Mouse (Mus musculus) kidney, adult 2 months (tissue): Measurements from ENCODE around the gene Fkbp14. TPM values are rescaled to one million over a fixed set of nuclear protein-coding genes. Genes with fewer than 3 reads are reported as not detected.

Experiments
- DNase-seq: peaks from one replicate; pipeline ENCODE4 v3.0.0; 2021
- H3K27ac ChIP-seq: fragments of 200-500 bp; 2 replicates; pipeline ENCODE4 v1.5.1; 2012; ENCODE audit warnings: low read depth, low read length, control low read depth, inconsistent platforms; ENCODE audit not compliant: insufficient read depth
- H3K27me3 ChIP-seq: fragments of 200-500 bp; replicated peaks from 2 replicates; pipeline ENCODE4 v1.6.1; 2012; ENCODE audit warnings: mild to moderate bottlenecking, moderate library complexity, low read length, inconsistent platforms; ENCODE audit not compliant: control insufficient read depth, insufficient read depth
- H3K36me3 ChIP-seq: fragments of 200-500 bp; 2 replicates; pipeline ENCODE4 v1.6.1; 2012; ENCODE audit warnings: mild to moderate bottlenecking, moderate library complexity, low read length, inconsistent platforms; ENCODE audit not compliant: control insufficient read depth, insufficient read depth
- H3K4me1 ChIP-seq: fragments of 200-500 bp; 2 replicates; pipeline ENCODE4 v1.6.1; 2011; ENCODE audit warnings: low read length; ENCODE audit not compliant: control insufficient read depth, insufficient read depth
- H3K4me3 ChIP-seq: fragments of 200-500 bp; 2 replicates; pipeline ENCODE4 v1.5.1; 2011; ENCODE audit warnings: mild to moderate bottlenecking, low read depth, low read length, control low read depth; ENCODE audit not compliant: insufficient read depth
- CTCF ChIP-seq: fragments of 200-500 bp; conservative IDR thresholded peaks from 2 replicates; pipeline ENCODE4 v1.5.1; 2011; ENCODE audit warnings: low read depth, mild to moderate bottlenecking, control low read depth, low read length, moderate library complexity, mixed read lengths; ENCODE audit not compliant: insufficient read depth, insufficient read length
- POLR2A ChIP-seq: fragments of 200-500 bp; IDR thresholded peaks from one replicate; pipeline ENCODE4 v1.6.1; 2011; ENCODE audit warnings: low read depth, low read length, control low read depth
- WGBS: fragments of 180-500 bp; shearing (Covaris S2); methylation state at CpG from one replicate; pipeline ENCODE4 v1.1.7; 2018; 5-methylcytosine and 5-hydroxymethylcytosine counted together
- polyA plus RNA-seq: library from polyadenylated mRNA; depleted of rRNA; stranded (reverse); fragments of >200 nt; gene quantifications from 2 replicates; pipeline ENCODE4 v1.2.3, GENCODE M21; 2012

The Fkbp14 gene
- polyA plus RNA-seq, 1 experiment, result 4.5 TPM

DNA sequence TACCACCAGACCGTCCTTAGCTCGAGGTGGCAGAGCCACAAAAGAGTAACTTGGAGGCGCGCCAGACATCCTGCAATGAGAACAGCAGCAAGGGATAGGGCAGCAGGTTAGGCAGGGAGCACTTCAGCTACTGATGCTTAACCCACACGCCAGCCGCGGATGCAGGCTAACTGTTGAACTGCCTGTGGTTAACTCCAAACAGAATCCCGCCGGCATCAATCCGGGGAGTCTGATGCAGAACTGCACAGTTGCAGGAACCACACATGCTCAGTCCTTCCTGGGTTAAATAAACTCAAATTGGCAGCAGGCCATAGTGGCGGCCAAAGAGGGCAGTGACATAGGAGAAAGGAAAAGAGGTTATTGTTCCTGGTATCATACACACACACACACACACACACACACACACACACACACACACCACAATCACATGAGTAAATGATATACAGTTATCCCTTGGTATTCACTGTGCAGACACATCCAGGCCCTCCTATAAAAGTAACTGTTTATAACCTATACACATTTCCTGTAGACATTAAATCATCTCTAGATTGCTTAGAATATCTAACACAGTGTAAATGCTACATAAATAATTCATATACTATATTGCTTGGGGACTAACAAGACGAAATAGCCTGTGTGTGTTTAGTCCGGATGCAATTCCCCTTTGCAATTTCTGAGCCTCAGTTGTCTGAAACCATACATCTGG is 48.6 kb downstream of the Fkbp14 start:
- DNase-seq, result peak; percentile 44
- no peaks in the 10 kb centered on the region for H3K27me3 ChIP-seq

DNA sequence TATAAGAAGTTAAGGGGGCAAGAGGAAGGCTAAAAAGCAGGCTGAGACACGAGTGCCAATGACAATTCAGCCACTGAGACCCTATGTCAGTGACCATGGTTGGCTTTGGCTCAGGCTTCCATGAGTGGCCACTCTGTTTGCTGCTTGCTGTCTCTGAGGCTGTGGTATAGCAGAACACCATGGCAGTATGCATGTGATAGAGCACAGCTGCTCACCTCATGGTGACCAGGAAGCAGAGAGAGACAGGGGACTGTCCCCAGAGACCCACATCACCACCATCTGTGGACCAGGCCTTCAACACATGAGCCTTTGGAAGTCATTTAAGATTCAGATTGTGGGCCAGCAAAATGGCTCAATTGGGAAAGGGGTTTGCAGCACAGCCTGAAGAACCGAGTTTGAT is 53.5 kb downstream of the Fkbp14 start:
- TF ChIP-seq CTCF (no peak), POLR2A (no peak)
- H3K27me3 ChIP-seq, result no peaks in the 10 kb centered on the region
- no peak for DNase-seq
- H3K27ac ChIP-seq, result no peak overlapping the region
- H3K4me1 ChIP-seq, result no peaks in the 10 kb centered on the region
- no peak overlapping the region for H3K4me3 ChIP-seq
- H3K36me3 ChIP-seq, result no peaks in the 10 kb centered on the region
- 81% methylated on average over 2 of the region's 2 CpGs for WGBS

More for the DNA sequence above, 48.6 kb downstream of the Fkbp14 start:
- Histone ChIP-seq H3K27ac (no peak overlapping the region), H3K4me1 (no peaks in the 10 kb centered on the region), H3K36me3 (no peaks in the 10 kb centered on the region), H3K4me3 (no peak overlapping the region)
- TF ChIP-seq POLR2A (no peak), CTCF (no peak)
- 52% methylated on average over 13 of the region's 13 CpGs for WGBS

DNA sequence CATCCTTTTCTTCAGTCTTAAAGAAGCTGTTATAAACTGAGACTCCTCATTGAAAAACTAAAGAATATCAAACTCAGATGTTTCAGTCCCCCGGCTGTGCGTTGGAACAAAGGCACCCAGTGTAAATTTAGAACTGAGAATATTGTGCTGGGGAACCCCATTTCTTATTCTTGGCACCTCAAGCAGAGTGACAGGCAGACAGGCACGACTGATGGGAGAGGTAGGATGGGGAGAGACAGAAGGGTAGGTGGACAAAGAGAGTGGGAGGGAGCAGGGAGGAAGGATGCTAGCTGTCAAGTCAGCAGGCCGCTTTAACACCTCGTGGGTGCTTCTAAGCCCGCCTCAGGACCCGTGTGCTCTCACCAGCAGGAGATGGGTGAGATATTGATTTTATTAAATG is 54.3 kb downstream of the Fkbp14 start:
- Histone ChIP-seq H3K27ac (no peak overlapping the region), H3K4me1 (no peaks in the 10 kb centered on the region), H3K36me3 (no peaks in the 10 kb centered on the region), H3K4me3 (no peak overlapping the region), H3K27me3 (no peaks in the 10 kb centered on the region)
- no peak for TF ChIP-seq POLR2A
- no peak for TF ChIP-seq CTCF
- DNase-seq, result no peak
- WGBS, result 87% methylated on average over 7 of the region's 7 CpGs

DNA sequence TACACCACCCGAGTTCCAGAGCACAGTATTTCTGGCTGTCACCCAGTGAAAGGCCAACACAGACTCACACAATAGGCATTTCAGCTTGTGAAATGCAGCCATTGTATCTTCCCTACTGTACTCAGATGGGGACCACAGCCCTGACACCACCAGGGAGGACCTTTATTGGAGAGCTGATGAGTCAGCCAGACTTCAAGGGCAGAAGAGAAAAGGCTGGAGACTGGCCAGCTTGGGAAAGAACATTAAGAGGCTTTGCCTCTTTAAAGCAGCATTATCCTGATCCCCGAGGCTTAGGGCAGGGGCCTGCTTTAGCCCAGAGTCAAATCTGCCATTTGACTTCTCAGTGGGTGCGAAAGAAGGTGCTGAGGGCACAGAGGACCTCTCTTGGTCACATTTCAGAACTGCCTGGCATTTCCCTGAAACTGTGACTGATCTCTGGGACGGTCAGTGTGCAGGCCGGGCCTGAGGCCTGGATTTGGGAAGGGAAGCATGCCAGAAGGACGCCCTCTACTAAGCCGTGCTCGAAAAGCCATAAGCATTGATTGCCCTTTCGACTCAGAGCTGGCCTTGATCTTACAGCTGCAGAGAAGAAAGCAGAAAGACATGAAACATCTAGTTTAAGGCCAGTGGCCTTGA is 56.7 kb downstream of the Fkbp14 start:
- DNase-seq, result no peak
- no peaks in the 10 kb centered on the region for H3K36me3 ChIP-seq
- no peak overlapping the region for H3K4me3 ChIP-seq
- no peaks in the 10 kb centered on the region for H3K4me1 ChIP-seq
- H3K27ac ChIP-seq, result no peak overlapping the region
- no peak for TF ChIP-seq POLR2A
- no peak for TF ChIP-seq CTCF
- H3K27me3 ChIP-seq, result no peaks in the 10 kb centered on the region
- WGBS, result 74% methylated on average over 9 of the region's 9 CpGs

DNA sequence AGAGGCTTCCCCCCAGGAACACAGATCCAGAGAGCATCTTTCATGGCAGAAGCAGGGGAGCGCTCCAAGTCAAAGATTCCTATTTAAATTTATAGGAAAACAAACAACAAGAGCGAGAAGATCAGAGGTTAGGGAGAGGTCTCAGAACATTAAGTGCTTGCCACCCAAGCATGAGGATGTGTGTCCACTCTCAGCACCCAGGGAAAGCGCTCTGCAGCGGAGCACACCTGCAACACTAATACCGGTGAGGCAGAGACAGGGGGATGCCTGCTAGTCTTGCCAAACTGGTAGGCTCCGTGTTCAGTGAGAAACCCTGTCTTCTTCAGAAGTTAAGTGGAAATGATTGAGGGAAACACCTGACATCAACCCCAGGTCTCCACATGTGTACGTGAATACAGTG is 57.7 kb downstream of the Fkbp14 start:
- Histone ChIP-seq H3K4me1 (no peaks in the 10 kb centered on the region), H3K27me3 (no peaks in the 10 kb centered on the region), H3K27ac (no peak overlapping the region), H3K4me3 (no peak overlapping the region), H3K36me3 (no peaks in the 10 kb centered on the region)
- WGBS, result 88% methylated on average over 7 of the region's 7 CpGs
- TF ChIP-seq POLR2A (no peak), CTCF (no peak)
- DNase-seq, result no peak

DNA sequence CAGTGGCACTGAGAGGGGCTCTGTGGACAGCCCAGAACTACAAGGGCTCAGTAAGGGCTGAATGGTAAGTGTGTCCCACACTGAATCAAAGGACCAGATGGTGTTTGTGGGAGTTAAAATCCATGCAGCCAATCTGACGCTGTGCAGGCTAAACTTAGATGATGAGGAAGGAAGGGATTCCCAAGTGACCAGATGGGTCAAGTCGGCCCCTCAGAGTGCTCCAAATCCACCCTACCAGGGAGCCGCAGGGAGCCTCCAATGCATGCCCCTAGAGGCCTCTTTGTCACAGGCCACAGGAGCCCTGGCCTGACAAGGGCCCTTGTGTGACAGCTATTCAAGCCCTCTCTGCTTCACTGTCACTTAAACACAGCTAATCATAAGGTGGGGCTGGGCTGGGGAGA is 58.3 kb downstream of the Fkbp14 start:
- no peak overlapping the region for H3K27ac ChIP-seq
- H3K36me3 ChIP-seq, result no peaks in the 10 kb centered on the region
- H3K4me1 ChIP-seq, result no peaks in the 10 kb centered on the region
- TF ChIP-seq CTCF, result no peak
- no peak for TF ChIP-seq POLR2A
- H3K4me3 ChIP-seq, result no peak overlapping the region
- H3K27me3 ChIP-seq, result no peaks in the 10 kb centered on the region
- WGBS, result 60% methylated on average over 3 of the region's 3 CpGs
- no peak for DNase-seq

DNA sequence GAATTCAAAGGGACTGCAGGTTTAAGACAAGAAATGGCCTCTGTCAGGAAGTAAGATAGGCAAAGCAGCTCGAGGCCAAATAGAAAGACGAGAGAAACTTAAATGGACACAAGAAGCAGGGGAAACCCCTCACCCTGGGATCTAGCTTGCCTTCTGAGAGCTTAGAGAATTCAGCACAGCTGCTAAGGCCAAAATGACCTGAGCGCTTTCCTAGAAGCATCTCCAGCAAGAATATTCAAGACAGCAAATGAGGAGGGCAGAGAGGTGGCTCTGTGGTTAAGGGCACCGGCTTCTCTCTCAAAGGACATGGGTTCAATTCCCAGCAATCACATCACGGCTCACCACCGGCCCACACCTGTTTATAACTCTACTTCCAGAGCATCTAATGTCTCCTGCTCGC is 60.1 kb downstream of the Fkbp14 start:
- Histone ChIP-seq H3K27me3 (no peaks in the 10 kb centered on the region), H3K27ac (no peak overlapping the region), H3K4me3 (no peak overlapping the region), H3K4me1 (no peaks in the 10 kb centered on the region), H3K36me3 (no peaks in the 10 kb centered on the region)
- DNase-seq, result no peak
- TF ChIP-seq POLR2A (no peak), CTCF (no peak)
- WGBS, result 85% methylated on average over 7 of the region's 7 CpGs
